Mouse (Mus musculus) E14TG2a.4 (cell line): ENCODE data around the gene Gch1.

Source experiments
- H3K27me3 ChIP-seq: 2 replicates; pipeline ENCODE4 v1.6.1; 2014; ENCODE audit warnings: low read length, control low read depth; ENCODE audit not compliant: insufficient read depth
- H3K36me3 ChIP-seq: 2 replicates; pipeline ENCODE4 v1.6.1; 2014; ENCODE audit warnings: low read length, control low read depth; ENCODE audit not compliant: insufficient read depth
- H3K4me1 ChIP-seq: replicated peaks from 2 replicates; pipeline ENCODE4 v1.6.1; 2014; ENCODE audit warnings: low read depth, low read length, control low read depth
- H3K4me3 ChIP-seq: replicated peaks from 2 replicates; pipeline ENCODE4 v1.5.1; 2014; ENCODE audit warnings: mild to moderate bottlenecking, low read length
- H3K9me3 ChIP-seq: 2 replicates; pipeline ENCODE4 v1.6.1; 2014; ENCODE audit warnings: low read length, control low read depth
- CTCF ChIP-seq: conservative IDR thresholded peaks from 2 replicates; pipeline ENCODE4 v1.5.1; 2014; ENCODE audit warnings: low read length
- NANOG ChIP-seq: IDR thresholded peaks from 2 replicates; pipeline ENCODE4 v1.6.1; 2014; ENCODE audit warnings: borderline replicate concordance, low read length, mixed read lengths
- POU5F1 ChIP-seq: IDR thresholded peaks from 2 replicates; pipeline ENCODE4 v1.6.1; 2014; ENCODE audit warnings: low read length, borderline replicate concordance

Gch1 gene

DNA sequence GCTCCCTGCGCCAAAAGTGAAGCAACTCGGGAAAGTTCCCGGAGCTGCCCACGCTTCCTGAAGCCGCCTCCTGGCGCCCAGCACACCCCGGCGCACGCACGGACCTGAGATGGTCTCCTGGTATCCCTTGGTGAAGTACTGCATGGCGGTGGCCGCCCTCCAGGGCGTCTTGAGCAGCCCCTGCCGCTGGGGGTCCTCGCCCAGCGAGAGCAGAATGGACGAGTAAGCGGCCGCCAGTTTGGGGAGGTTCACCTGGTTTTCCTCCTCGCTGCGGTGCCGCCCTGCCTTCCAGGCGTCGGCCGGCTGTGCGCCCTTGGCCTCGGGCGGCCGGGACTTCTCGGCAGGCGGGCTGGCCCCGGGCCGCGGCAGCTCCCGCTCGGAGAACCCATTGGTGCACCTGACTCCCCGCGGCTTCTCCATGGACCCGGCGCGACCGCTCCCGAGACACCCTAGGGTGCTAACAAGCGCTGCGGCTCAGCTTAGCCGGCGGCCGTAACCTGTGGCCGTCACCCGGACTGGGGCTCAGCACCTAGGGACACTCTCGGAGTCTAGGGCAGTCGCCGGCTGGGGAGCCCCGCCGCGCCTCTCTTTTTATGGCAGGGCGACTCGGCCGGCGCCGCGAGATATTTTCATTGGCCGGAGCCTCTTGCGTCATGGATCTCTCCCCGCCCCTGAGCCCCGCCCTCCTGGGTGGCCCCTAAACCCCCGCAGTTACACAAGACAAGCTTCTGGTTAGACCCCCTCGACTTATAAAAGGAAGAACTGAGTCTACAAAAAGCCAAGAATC lies at the start of gene Gch1:
TSS of gene Gch1 (minus strand) at position 566 of the 787 bp plus-strand sequence.
- Histone ChIP-seq H3K36me3 (no peaks in the 10 kb centered on the region), H3K9me3 (peaks cover 5% of the 10 kb centered on the region; the same call in 1 of the 2 replicates), H3K27me3 (peaks cover 32% of the 10 kb centered on the region), H3K4me1 (peaks cover 18% of the 10 kb centered on the region), H3K4me3 (peak within 1 kb of the TSS; percentile 92)
- TF ChIP-seq CTCF (no peak), NANOG (no peak), POU5F1 (no peak)

DNA sequence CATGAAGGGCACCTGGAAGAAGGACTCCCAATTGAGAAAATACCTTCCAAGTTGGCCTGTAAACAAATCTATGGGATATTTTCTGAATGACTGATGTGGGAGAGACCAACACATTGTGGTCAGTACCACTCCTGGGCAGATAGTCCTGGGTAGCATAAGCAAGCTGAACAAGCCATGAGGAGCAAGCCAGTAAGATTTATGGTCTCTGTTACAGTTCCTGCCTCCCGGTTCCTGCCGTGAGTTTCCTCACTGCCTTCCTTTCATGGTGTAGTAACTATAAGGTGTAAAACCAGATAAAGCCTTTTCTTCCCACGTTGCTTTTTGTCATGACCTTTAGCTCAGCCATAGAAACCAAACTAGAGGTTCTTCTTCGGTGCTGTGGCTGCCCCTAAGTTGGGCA lies 48.1 kb upstream of the Gch1 start:
- H3K4me3 ChIP-seq = no peak overlapping the region
- peaks cover 17% of the 10 kb centered on the region for H3K36me3 ChIP-seq
- no peaks in the 10 kb centered on the region for H3K27me3 ChIP-seq
- TF ChIP-seq POU5F1 = no peak
- no peak for TF ChIP-seq CTCF
- no peak for TF ChIP-seq NANOG
- H3K4me1 ChIP-seq = no peaks in the 10 kb centered on the region
- no peaks in the 10 kb centered on the region for H3K9me3 ChIP-seq

DNA sequence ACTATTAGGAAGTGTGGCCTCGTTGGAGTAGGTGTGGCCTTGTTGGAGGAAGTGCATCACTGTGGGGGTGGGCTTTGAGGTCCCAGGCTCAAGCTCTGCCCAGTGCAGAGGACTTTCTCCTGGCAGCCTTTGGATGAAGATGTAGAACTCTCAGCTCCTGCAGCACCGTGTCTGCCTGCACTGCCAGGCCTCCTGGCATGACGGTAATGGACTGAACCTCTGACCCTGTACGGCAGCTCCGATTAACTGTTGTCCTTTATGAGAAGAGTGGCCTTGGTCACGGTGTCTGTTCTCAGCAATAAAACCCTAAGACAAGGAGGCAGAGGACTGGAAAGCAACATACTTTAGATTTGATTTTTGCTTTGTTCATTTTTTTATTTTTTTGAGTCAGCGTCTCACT lies 47.3 kb upstream of the Gch1 start:
- H3K4me1 ChIP-seq = no peaks in the 10 kb centered on the region
- no peak overlapping the region for H3K4me3 ChIP-seq
- TF ChIP-seq POU5F1 (no peak), NANOG (no peak), CTCF (no peak)
- no peaks in the 10 kb centered on the region for H3K27me3 ChIP-seq
- H3K9me3 ChIP-seq = no peaks in the 10 kb centered on the region
- H3K36me3 ChIP-seq = peaks cover 11% of the 10 kb centered on the region

DNA sequence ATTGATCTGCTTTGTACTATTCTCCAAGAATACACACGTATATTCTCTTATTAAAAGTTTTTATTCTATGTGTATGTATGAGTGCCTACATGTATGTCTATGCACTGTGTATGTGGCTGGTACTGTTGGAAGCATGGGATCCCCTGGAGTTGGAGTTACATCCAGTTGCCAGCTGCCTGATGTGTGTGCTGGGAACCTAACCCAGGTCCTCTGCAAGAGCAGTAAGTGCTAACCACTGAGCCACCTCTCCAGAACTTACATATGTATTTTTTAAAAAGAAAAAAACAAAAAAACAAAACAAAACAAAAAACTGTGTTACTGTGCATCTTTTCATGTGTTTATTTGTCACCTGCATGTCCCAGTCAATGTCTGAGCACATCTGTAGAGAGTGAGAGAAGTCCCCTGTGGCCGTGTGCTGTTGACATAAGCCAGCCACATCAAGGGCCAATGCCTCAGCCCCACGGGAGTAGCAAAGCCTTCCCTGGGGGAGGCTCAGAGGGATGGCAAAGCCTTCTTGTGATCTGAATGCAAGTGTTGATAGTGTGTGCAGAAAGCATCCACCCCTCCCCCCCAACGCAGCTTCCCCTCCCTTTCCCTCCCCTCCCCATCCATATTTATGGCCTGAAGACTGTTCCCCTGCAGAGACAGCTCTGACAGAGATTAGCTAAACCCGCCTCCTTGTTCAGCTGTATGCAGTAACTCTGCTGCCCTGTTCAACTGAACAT lies 45.5 kb upstream of the Gch1 start:
- 0 out of 2 replicates have a peak, but pooled peaks cover 6% of the 10 kb centered on the region for H3K4me1 ChIP-seq
- no peak overlapping the region for H3K4me3 ChIP-seq
- H3K9me3 ChIP-seq = no peaks in the 10 kb centered on the region
- TF ChIP-seq NANOG (no peak), CTCF (no peak), POU5F1 (no peak)
- no peaks in the 10 kb centered on the region for H3K27me3 ChIP-seq
- no peaks in the 10 kb centered on the region for H3K36me3 ChIP-seq

DNA sequence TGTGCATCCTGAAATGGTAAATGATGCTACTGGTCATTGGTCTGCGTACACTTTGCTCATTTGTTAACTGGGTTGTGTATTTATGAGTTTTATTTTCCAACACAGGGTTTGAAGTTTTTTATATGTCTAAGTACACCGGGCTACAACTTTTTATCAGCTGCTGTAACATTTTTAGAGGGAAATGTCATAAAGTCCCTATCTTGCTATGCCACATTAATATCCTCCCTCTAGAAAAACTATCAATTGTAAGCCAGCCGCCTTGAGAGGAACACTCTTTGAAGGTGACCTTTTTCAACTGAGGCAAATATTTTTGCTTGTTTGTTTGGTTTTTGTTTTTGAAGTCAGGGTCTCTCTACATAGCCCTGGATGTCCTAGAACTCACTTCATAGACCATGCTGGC lies 44.8 kb upstream of the Gch1 start:
- TF ChIP-seq NANOG (no peak), POU5F1 (no peak), CTCF (no peak)
- Histone ChIP-seq H3K27me3 (no peaks in the 10 kb centered on the region), H3K4me1 (peaks cover 10% of the 10 kb centered on the region), H3K36me3 (no peaks in the 10 kb centered on the region), H3K9me3 (no peaks in the 10 kb centered on the region), H3K4me3 (no peak overlapping the region)

DNA sequence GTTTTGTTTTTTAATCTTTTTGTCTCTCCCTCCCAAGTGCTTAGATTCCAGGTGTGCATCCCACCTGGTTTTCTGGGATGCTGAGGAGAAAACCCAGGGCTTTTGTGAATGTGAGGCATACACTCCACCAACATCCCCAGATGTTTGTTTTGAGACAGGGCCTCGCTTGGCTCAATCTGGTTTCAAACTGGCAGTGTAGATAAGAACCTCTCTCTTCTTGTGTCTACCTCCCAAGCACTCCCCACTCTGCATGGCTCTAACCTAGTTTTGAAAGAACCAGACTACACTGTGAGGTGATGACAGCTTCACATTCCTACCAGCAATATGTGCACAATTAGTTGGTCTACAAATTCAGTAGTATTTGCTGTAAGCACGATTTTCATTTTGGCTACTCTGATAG lies 44.4 kb upstream of the Gch1 start:
- H3K4me1 ChIP-seq = peaks cover 10% of the 10 kb centered on the region
- no peaks in the 10 kb centered on the region for H3K36me3 ChIP-seq
- H3K27me3 ChIP-seq = no peaks in the 10 kb centered on the region
- TF ChIP-seq NANOG = no peak
- no peak for TF ChIP-seq POU5F1
- TF ChIP-seq CTCF = no peak
- H3K4me3 ChIP-seq = no peak overlapping the region
- H3K9me3 ChIP-seq = no peaks in the 10 kb centered on the region

DNA sequence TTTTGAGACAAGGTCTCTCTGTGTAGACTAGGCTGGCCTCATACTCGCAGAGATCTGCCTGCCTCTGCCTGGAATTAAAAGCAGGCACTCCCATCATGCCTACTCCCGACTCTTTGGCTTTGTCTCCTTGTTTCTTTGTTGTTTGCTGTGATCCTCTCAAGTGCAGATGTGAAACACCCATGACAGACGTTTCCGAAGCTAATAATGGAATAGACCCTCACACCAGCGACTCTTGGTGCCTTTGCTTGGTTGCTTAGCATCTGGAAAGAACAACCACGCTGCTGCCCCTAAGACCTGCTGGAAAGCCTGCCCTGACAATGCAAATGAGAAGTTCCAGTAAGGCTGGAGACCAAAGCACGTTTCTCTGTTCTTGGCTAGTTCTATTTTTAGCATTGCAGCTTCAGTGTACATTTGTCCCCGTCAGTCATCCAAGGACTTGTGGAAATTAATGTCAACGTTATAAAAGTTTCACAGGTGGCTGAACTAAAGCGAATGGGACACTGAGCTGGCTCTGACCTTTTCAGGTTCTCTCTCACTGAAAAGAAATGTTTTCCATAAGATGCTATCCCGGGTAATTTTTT lies 40.7 kb upstream of the Gch1 start:
- Histone ChIP-seq H3K27me3 (no peaks in the 10 kb centered on the region), H3K4me1 (peaks cover 15% of the 10 kb centered on the region), H3K9me3 (no peaks in the 10 kb centered on the region), H3K4me3 (no peak overlapping the region), H3K36me3 (no peaks in the 10 kb centered on the region)
- TF ChIP-seq CTCF = no peak
- no peak for TF ChIP-seq POU5F1
- TF ChIP-seq NANOG = no peak

DNA sequence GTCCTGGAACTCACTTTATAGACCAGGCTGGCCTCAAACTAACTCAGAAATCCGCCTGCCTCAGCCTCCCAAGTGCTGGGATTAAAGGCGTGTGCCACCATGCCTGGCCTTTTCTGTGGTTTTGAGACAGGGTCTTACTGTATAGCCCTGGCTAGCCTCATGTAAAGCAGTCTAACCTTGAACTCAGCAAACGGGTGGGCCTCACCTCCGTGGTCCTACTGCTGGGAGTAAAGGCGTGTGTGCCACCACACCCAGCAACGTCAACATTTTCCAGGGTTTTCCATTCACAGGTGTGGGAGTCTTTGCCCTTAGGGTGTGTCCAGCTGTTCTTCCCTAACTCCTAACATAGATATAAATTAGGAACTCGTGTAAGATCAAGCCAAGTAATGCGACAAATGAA lies 36.7 kb upstream of the Gch1 start:
- Histone ChIP-seq H3K4me1 (peaks cover 20% of the 10 kb centered on the region), H3K9me3 (no peaks in the 10 kb centered on the region), H3K27me3 (no peaks in the 10 kb centered on the region), H3K36me3 (no peaks in the 10 kb centered on the region), H3K4me3 (no peak overlapping the region)
- TF ChIP-seq POU5F1 = no peak
- no peak for TF ChIP-seq NANOG
- no peak for TF ChIP-seq CTCF
